Mouse (Mus musculus) MEL (cell line): ENCODE measurements at regions not wholly inside any gene's neighbourhood (a gene's known extent, or its start where the extent isn't known, plus 50 kb on each side); places are given as distances from the start of the nearest gene placed in this dataset.

Source experiments
- DNase-seq: peaks from one replicate; pipeline ENCODE4 v3.0.0; 2011; ENCODE audit warnings: low read depth, low spot score
- H3K27ac ChIP-seq: 2 replicates; pipeline ENCODE4 v1.5.1; 2012; ENCODE audit warnings: low read depth, mild to moderate bottlenecking, control low read depth, low read length, moderate library complexity; ENCODE audit not compliant: control insufficient read depth
- H3K27me3 ChIP-seq, 2 experiments: fragments of 150-350 bp in 1 of 2; sonication (generic) in 1 of 2; 2 replicates each; pipeline ENCODE4 v1.6.1; 2012; ENCODE audit warnings: low read length in 2 of 2, mild to moderate bottlenecking in 2 of 2, improper control_type of control experiment in 1 of 2, moderate library complexity in 1 of 2; ENCODE audit not compliant: insufficient read depth in 2 of 2, control insufficient read depth in 1 of 2
- H3K36me3 ChIP-seq, 2 experiments: 2 replicates each; pipeline ENCODE4 v1.6.1; 2012 to 2014; ENCODE audit warnings: low read length in 2 of 2, improper control_type of control experiment in 1 of 2, inconsistent platforms in 1 of 2, mild to moderate bottlenecking in 1 of 2; ENCODE audit not compliant: insufficient read depth in 2 of 2, control insufficient read depth in 1 of 2
- H3K4me1 ChIP-seq, 2 experiments: fragments of 150-350 bp in 1 of 2; sonication (generic) in 1 of 2; 2 replicates each; pipeline ENCODE4 v1.6.1; 2012; ENCODE audit warnings: low read length in 2 of 2, improper control_type of control experiment in 1 of 2, mild to moderate bottlenecking in 1 of 2; ENCODE audit not compliant: insufficient read depth in 2 of 2, control insufficient read depth in 1 of 2
- H3K4me3 ChIP-seq, 2 experiments: fragments of 150-350 bp in 1 of 2; sonication (generic) in 1 of 2; 2 replicates each; pipeline ENCODE4 v1.5.1; 2012; ENCODE audit warnings: low read depth in 2 of 2, low read length in 2 of 2, mild to moderate bottlenecking in 2 of 2, moderate library complexity in 2 of 2, control low read depth in 1 of 2, improper control_type of control experiment in 1 of 2; ENCODE audit not compliant: control insufficient read depth in 1 of 2, insufficient read depth in 1 of 2
- H3K79me2 ChIP-seq: 2 replicates; pipeline ENCODE4 v1.6.1; 2012; ENCODE audit warnings: mild to moderate bottlenecking, low read length, moderate library complexity; ENCODE audit not compliant: control insufficient read depth, poor library complexity, insufficient read depth
- H3K9ac ChIP-seq: 2 replicates; pipeline ENCODE4 v1.6.1; 2012; ENCODE audit warnings: low read depth, mild to moderate bottlenecking, control low read depth, low read length, moderate library complexity; ENCODE audit not compliant: control insufficient read depth, poor library complexity, severe bottlenecking
- H3K9me3 ChIP-seq: fragments of 150-350 bp; sonication (generic); replicated peaks from 2 replicates; pipeline ENCODE4 v1.6.1; 2012; ENCODE audit warnings: mild to moderate bottlenecking, low read length, improper control_type of control experiment, moderate library complexity; ENCODE audit not compliant: insufficient read depth
- CHD1 ChIP-seq: IDR thresholded peaks from 2 replicates; pipeline ENCODE4 v1.6.1; 2012; ENCODE audit warnings: low read depth, mild to moderate bottlenecking, inconsistent platforms, low read length, improper control_type of control experiment
- ELF1 ChIP-seq: IDR thresholded peaks from 2 replicates; pipeline ENCODE4 v1.6.1; 2014; ENCODE audit warnings: low read depth, mild to moderate bottlenecking, inconsistent platforms, low read length, improper control_type of control experiment, moderate library complexity
- GABPA ChIP-seq: IDR thresholded peaks from 2 replicates; pipeline ENCODE4 v1.6.1; 2012; ENCODE audit warnings: low read depth, mild to moderate bottlenecking, inconsistent platforms, low read length, improper control_type of control experiment, moderate library complexity
- GATA1 ChIP-seq: IDR thresholded peaks from 2 replicates; pipeline ENCODE4 v1.6.1; 2011; ENCODE audit warnings: low read depth, low read length, improper control_type of control experiment
- HCFC1 ChIP-seq: IDR thresholded peaks from 2 replicates; pipeline ENCODE4 v1.6.1; 2012; ENCODE audit warnings: low read depth, mild to moderate bottlenecking, inconsistent platforms, low read length, improper control_type of control experiment, moderate library complexity
- MAZ ChIP-seq: IDR thresholded peaks from 2 replicates; pipeline ENCODE4 v1.6.1; 2012; ENCODE audit warnings: low read depth, mild to moderate bottlenecking, inconsistent platforms, low read length, improper control_type of control experiment
- MEF2A ChIP-seq: IDR thresholded peaks from 2 replicates; pipeline ENCODE4 v1.6.1; 2014; ENCODE audit warnings: low read depth, mild to moderate bottlenecking, inconsistent platforms, low read length, improper control_type of control experiment; ENCODE audit not compliant: poor library complexity, insufficient replicate concordance, severe bottlenecking; ENCODE audit errors: extremely low read depth
- POLR2AphosphoS2 ChIP-seq: IDR thresholded peaks from 2 replicates; pipeline ENCODE4 v1.6.1; 2011; ENCODE audit warnings: low read length, improper control_type of control experiment
- SMC3 ChIP-seq: IDR thresholded peaks from 2 replicates; pipeline ENCODE4 v1.6.1; 2011; ENCODE audit warnings: low read depth, low read length, improper control_type of control experiment
- TAL1 ChIP-seq: IDR thresholded peaks from 2 replicates; pipeline ENCODE4 v1.6.1; 2012; ENCODE audit warnings: mild to moderate bottlenecking, inconsistent platforms, low read length, moderate library complexity, mixed read lengths
- TCF12 ChIP-seq: IDR thresholded peaks from 2 replicates; pipeline ENCODE4 v1.6.1; 2014; ENCODE audit warnings: low read depth, mild to moderate bottlenecking, inconsistent platforms, low read length, improper control_type of control experiment, moderate library complexity
- USF1 ChIP-seq: IDR thresholded peaks from 2 replicates; pipeline ENCODE4 v1.6.1; 2014; ENCODE audit warnings: low read depth, mild to moderate bottlenecking, inconsistent platforms, low read length, improper control_type of control experiment, moderate library complexity
- ZKSCAN1 ChIP-seq: IDR thresholded peaks from 2 replicates; pipeline ENCODE4 v1.6.1; 2012; ENCODE audit warnings: low read depth, mild to moderate bottlenecking, inconsistent platforms, low read length, improper control_type of control experiment, moderate library complexity
- ZMIZ1 ChIP-seq: IDR thresholded peaks from 2 replicates; pipeline ENCODE4 v1.6.1; 2012; ENCODE audit warnings: low read depth, mild to moderate bottlenecking, inconsistent platforms, low read length, improper control_type of control experiment, moderate library complexity
- ZNF384 ChIP-seq: IDR thresholded peaks from 2 replicates; pipeline ENCODE4 v1.6.1; 2012; ENCODE audit warnings: low read depth, mild to moderate bottlenecking, inconsistent platforms, low read length, improper control_type of control experiment

- TF ChIP-seq GATA1, result no peak
- no peak for TF ChIP-seq TCF12
- TF ChIP-seq ZMIZ1, result no peak
- no peak for TF ChIP-seq HCFC1
- TF ChIP-seq USF1, result no peak
- no peak for TF ChIP-seq SMC3
- no peak for TF ChIP-seq MEF2A
- no peak for TF ChIP-seq ZNF384
- TF ChIP-seq CHD1, result no peak
- no peak for TF ChIP-seq ELF1
- TF ChIP-seq TAL1, result no peak
- no peak for TF ChIP-seq ZKSCAN1
- TF ChIP-seq MAZ, result no peak
- TF ChIP-seq, all 39 proteins: peak for 0
- Histone ChIP-seq H3K9ac (no peak overlapping the region), H3K4me3 (no peak overlapping the region), H3K4me1 (no peaks in the 10 kb centered on the region), H3K27ac (no peak overlapping the region), H3K27me3 (no peaks in the 10 kb centered on the region), H3K9me3 (no peaks in the 10 kb centered on the region), H3K79me2 (no peaks in the 10 kb centered on the region), H3K36me3 (no peaks in the 10 kb centered on the region)
- DNase-seq, result no peak
Measured at GRCm38 (mm10) chr8:8928074-8928862, 237.9 kb upstream of the Arglu1 start.

DNA sequence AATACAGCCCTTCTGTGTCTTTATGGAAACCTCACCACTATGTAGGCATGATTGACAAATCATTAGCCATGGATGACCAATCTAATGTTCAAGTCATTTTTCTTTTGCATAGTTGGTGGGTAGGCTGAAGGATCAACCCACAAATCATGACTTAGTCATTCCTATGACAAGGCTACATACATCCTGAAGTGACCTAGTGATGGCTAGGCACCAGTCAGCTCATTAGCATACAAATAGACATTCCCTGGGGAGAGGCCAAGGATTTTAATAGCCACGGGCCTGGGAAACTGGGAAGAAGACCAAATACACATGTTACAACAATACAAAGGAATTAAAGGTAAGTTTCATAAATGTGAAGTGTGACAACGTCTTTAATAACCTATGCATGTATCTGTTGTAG, 231.1 kb upstream of the Arglu1 start:
- no peak overlapping the region for H3K4me3 ChIP-seq
- no peak overlapping the region for H3K9ac ChIP-seq
- no peaks in the 10 kb centered on the region for H3K27me3 ChIP-seq
- H3K27ac ChIP-seq, result no peak overlapping the region
- H3K4me1 ChIP-seq, result no peaks in the 10 kb centered on the region
- no peaks in the 10 kb centered on the region for H3K79me2 ChIP-seq
- TF ChIP-seq POLR2AphosphoS2 (no peak), GABPA (no peak)
- H3K36me3 ChIP-seq, result no peaks in the 10 kb centered on the region
- H3K9me3 ChIP-seq, result no peaks in the 10 kb centered on the region
- no peak for DNase-seq
